ENCODE assay signal across 8 mouse cellular contexts in genomic region chr2:36210796-36211195, GRCm38 (mm10). TPM values are rescaled to one million over a fixed set of nuclear protein-coding genes. Genes with fewer than 3 reads are reported as not detected.
DNase-seq lines count a peak whose midpoint lies in the region; ATAC-seq and TF ChIP-seq lines count a peak whose summit lies in the region.

No protein-coding gene starts in this region.

- ATAC-seq in intestine, embryonic 15.5 days: no peak
- ATAC-seq in midbrain, embryonic 14.5 days (ENCODE audit: low FRiP score, low TSS enrichment): no peak

- no peaks in the 10 kb centered on the region for H3K9me3 ChIP-seq in forebrain, embryonic 10.5 days
- no peaks in the 10 kb centered on the region for H3K9me3 ChIP-seq in intestine, embryonic 15.5 days
- H3K9me3 ChIP-seq in midbrain, embryonic 14.5 days (ENCODE audit: control insufficient read depth, low read length): no peaks in the 10 kb centered on the region

- WGBS in forebrain, embryonic 10.5 days: 2% methylated on average over 34 of the region's 34 CpGs
- WGBS in intestine, embryonic 15.5 days: 13% methylated on average over 18 of the region's 34 CpGs
- 4% methylated on average over 34 of the region's 34 CpGs for WGBS in midbrain, embryonic 14.5 days

- H3K4me2 ChIP-seq in intestine, embryonic 15.5 days (replicated peaks): peak overlapping the region; percentile 36
- peak overlapping the region; percentile 28; the same call in 1 of the 2 replicates for H3K4me2 ChIP-seq in midbrain, embryonic 14.5 days (ENCODE audit: low read length)

- DNase-seq in gastrocnemius, adult 2 months: peak; percentile 61
- no peak for DNase-seq in gastrocnemius, postnatal 10 days
- DNase-seq in forebrain, embryonic 10.5 days (ENCODE audit: extremely low spot score, low spot score): no peak
- peak; percentile 19 for DNase-seq in midbrain, embryonic 14.5 days
- no peak for DNase-seq in ovary, adult 18-20 months (ENCODE audit: low spot score)
- no peak for DNase-seq in T-cell, adult 2 months (ENCODE audit: low spot score)
- no peak for DNase-seq in layer of hippocampus, adult 2 months (ENCODE audit: low spot score in 2 of 2)

- intact Hi-C loops in gastrocnemius, adult 2 months (cut with DNase I): loop anchor here (5.0 kb wide), 1 partner anchor 67 kb away; no protein-coding TSS in a partner anchor

- H3K36me3 ChIP-seq in forebrain, embryonic 10.5 days (replicated peaks): no peaks in the 10 kb centered on the region
- H3K36me3 ChIP-seq in intestine, embryonic 15.5 days: no peaks in the 10 kb centered on the region
- no peaks in the 10 kb centered on the region for H3K36me3 ChIP-seq in midbrain, embryonic 14.5 days (ENCODE audit: control insufficient read depth, insufficient read depth, low read length)

- no peak overlapping the region for H3K9ac ChIP-seq in intestine, embryonic 15.5 days
- no peak overlapping the region for H3K9ac ChIP-seq in midbrain, embryonic 14.5 days (replicated peaks; ENCODE audit: low read length)

- peaks cover 71% of the 10 kb centered on the region for H3K27me3 ChIP-seq in forebrain, embryonic 10.5 days (ENCODE audit: poor library complexity, severe bottlenecking)
- peaks cover 33% of the 10 kb centered on the region for H3K27me3 ChIP-seq in intestine, embryonic 15.5 days (replicated peaks)
- H3K27me3 ChIP-seq in midbrain, embryonic 14.5 days (ENCODE audit: control insufficient read depth, insufficient read depth, low read length): peaks cover 27% of the 10 kb centered on the region

- H3K27ac ChIP-seq in gastrocnemius, adult 2 months: no peak overlapping the region
- peak overlapping the region; percentile 58 for H3K27ac ChIP-seq in forebrain, embryonic 10.5 days
- no peak overlapping the region for H3K27ac ChIP-seq in intestine, embryonic 15.5 days
- no peak overlapping the region for H3K27ac ChIP-seq in midbrain, embryonic 14.5 days (replicated peaks; ENCODE audit: low read depth, low read length)
- no peak overlapping the region for H3K27ac ChIP-seq in layer of hippocampus, adult 2 months

- H3K4me3 ChIP-seq in gastrocnemius, adult 2 months: peak overlapping the region; percentile 32; the same call in 1 of the 2 replicates
- H3K4me3 ChIP-seq in forebrain, embryonic 10.5 days: peak overlapping the region; percentile 40
- peak overlapping the region; percentile 9; the same call in 1 of the 2 replicates for H3K4me3 ChIP-seq in intestine, embryonic 15.5 days (replicated peaks)
- H3K4me3 ChIP-seq in midbrain, embryonic 14.5 days (replicated peaks; ENCODE audit: low read depth, low read length): no peak overlapping the region
- no peak overlapping the region; the same call in 1 of the 2 replicates for H3K4me3 ChIP-seq in layer of hippocampus, adult 2 months

- no peak for TF ChIP-seq CTCF in gastrocnemius, adult 2 months (IDR thresholded peaks at IDR 0.05)
- TF ChIP-seq CTCF in layer of hippocampus, adult 2 months (conservative IDR thresholded peaks at IDR 0.05): no peak

- H3K4me1 ChIP-seq in forebrain, embryonic 10.5 days: peaks cover 42% of the 10 kb centered on the region
- H3K4me1 ChIP-seq in intestine, embryonic 15.5 days (replicated peaks): 0 out of 2 replicates have a peak, but pooled peaks cover 2% of the 10 kb centered on the region
- H3K4me1 ChIP-seq in midbrain, embryonic 14.5 days (ENCODE audit: control insufficient read depth, insufficient read depth, low read length): no peaks in the 10 kb centered on the region

RNA-seq across cellular contexts. Expression of gene Ptgs1, which starts 19.4 kb away (rescaled TPM):
- total RNA-seq in gastrocnemius, adult 2 months (2021): 1 to 10 TPM; 3.9 to 5.5 TPM
- 1 to 10 TPM; 3.9 to 5.6 TPM for total RNA-seq in gastrocnemius, postnatal 10 days (2021)
- polyA plus RNA-seq in forebrain, embryonic 10.5 days (2016; fragmentation: Nextera tagmentation; extraction: Ambion mirVana): 2.2 and 3.6 TPM in 2 replicates
- 24.7 and 26.0 TPM in 2 replicates for polyA plus RNA-seq in intestine, embryonic 15.5 days (2015; fragmentation: Nextera tagmentation; extraction: Ambion mirVana)
- 2.2 and 4.3 TPM in 2 replicates for polyA plus RNA-seq in midbrain, embryonic 14.5 days (2014; fragmentation: Nextera tagmentation; extraction: Ambion mirVana)
- 10 to 100 TPM; 17.1 to 19.1 TPM for total RNA-seq in layer of hippocampus, adult 2 months (2021)

Comparison
In these comparisons a context has a peak if more than half of its experiments do, and no peak if none do; other contexts are left out.
1. DNase-seq: peak in gastrocnemius, adult 2 months (single experiment) and midbrain, embryonic 14.5 days (single experiment); none in gastrocnemius, postnatal 10 days (single experiment), forebrain, embryonic 10.5 days (single experiment), ovary, adult 18-20 months (single experiment), T-cell, adult 2 months (single experiment) and layer of hippocampus, adult 2 months (0 of 2).
2. H3K4me3 ChIP-seq: peak in gastrocnemius, adult 2 months (single experiment), forebrain, embryonic 10.5 days (single experiment) and intestine, embryonic 15.5 days (single experiment); none in midbrain, embryonic 14.5 days (single experiment) and layer of hippocampus, adult 2 months (single experiment).